Mouse (Mus musculus) left cerebral cortex, adult 9 months (tissue): Measurements from ENCODE around the gene Midn.

Source experiments
- DNase-seq, 2 experiments: peaks; one replicate each; pipeline ENCODE4 v3.0.0; 2022; ENCODE audit warnings: low spot score in 2 of 2

Midn gene

DNA sequence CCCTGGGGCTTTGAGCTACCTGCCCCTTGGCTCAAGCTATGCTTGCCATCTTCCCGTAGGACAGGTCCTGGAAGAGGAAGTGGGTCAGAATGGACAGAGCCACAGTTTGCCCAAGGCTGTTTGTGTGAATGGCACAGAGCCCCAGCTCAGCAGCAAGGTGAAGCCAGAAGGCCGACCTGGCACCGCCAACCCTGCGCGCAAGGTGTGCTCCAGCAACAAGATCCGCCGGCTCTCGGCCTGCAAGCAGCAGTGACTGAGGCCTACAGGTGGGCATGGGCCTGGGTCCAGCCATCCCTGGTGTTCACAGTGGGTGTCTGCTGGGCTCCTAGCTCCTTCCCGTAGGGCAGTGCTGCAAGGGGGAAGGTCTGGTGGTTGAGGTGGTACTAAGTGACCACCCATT, 18.2 kb upstream of the Midn start:
- DNase-seq, result no peak

DNA sequence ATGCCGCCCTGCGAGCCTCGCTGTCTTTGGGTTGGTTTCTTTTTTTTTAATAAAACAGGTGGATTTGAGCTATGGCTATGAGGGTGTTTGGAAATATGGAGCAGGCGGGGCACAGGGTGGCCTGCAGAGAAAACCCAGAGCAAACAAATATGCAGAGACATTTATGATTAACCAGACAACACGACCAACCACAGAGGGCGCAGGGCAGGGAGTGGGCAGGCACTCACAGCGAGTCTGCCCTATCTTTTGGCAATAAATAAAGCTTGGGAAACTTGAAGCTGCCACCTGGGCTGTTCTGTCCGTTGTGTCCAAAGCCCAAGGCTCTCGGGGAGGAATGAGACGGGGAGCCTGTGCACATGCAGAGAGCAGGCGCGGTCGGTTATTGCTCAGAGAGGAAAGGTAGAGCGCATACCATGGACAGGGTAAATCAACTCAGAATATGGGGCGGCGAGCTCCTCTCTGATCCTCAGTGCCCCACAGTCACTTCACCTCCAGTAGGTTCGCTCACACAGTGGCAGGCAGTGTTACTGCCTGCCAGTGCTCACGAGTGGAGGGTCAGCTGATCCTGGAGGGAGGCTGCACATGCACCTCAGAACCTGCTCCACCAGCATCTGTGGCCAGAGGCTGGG, 17.6 kb upstream of the Midn start:
- DNase-seq, result no peak

DNA sequence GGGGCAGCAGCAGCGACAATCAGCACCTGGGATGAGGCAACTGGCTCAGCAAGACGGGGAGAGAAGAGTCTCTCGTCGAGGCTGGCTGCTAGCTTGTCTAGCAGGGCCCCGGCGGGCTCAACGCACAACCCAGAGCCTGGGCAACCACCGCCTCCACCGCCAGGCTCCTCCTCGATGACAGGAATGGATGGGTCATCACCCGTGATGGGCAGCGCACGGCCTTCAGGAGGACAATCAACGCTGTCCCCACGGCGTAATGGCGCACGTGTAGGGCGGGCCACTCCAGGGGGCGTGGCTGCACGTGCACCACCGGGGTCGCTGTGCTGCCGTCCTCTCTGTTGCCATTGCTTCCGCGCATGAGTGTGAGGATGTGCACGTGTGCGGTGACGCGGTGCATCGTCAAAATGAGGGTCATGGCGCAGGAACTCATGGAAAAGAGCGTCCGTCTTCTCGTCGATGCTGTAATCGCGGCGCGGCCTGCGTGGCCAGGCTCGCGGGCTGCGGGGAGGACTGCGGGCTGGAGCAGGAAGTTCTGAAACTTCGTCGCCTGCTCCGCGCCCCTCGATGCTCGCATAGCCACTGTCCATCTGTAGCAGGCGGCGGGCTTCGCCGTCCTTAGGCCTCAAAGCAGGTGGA, 16.6 kb upstream of the Midn start:
- DNase-seq, result peak in 1 of 2 experiments; percentile 65

DNA sequence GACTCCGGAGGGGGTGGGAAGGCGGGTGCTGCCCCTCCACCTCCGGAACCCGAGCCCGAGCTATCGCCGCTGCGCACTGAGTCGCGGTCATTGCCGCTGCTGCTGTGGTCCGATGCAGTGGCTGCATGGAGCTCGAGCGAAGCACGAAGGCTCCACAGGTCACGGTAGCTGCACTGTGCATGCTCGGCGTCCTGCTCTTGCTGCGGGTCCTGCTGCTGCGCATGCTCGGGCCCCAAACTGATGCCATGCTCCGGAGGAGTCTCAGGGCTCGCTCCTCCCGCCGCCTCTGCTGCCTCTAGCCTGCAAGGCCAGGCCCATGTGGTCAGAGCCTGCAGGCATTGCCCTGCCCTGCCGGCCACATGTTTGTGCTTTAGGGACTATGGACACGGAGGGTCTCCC, 16.1 kb upstream of the Midn start:
- DNase-seq, result peak in 1 of 2 experiments; percentile 35

DNA sequence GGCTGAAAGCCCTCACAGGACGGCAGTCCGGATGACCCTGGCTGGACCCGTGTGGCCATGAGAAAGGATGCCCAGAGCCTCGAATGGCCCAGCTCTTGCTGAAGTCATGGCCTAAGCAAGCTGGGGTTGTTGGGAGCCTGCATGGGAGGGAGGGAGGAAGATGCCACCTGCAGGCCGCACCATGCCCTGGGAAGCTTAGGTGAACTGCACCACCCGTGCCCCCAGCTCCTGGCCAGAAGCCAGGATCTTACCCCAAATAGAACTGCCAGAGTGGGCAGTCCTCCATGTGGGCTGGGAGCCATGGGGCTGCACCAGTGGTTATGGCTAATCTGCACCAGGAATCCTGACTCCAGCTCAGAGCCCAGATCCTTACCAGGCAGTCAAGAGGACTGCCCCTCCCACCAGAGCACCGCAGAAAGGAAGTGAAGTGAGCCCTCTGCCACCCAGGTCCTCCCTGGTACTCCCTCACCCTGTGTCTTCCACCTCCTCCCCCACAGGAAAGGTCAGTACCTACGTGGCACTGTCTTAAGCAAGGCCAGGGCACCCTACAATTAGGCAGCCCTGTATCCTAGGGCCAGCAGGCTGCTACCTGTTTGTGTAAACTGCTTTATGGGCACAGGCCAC, 14.7 kb upstream of the Midn start:
- peak in 1 of 2 experiments; percentile 51 for DNase-seq

DNA sequence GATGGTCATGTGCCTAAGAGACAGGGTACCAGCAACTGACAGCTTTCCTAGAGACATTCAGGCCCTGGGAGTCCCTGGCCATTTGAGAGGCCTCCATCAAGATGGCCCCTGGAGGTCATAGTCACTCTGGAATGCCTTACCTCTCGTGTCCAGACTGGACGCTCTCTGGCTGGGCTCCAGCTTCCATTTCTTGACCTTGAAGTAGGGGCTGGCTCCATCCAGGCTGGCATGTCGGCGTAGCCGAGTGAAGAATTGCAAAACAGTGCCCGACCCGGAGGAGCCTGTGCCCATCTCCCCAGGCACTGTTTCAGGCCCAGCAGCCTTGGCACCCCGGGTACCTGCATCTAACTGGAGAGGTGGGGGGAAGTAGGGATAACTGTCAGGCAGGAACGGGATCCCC, 13.7 kb upstream of the Midn start:
- no peak for DNase-seq

DNA sequence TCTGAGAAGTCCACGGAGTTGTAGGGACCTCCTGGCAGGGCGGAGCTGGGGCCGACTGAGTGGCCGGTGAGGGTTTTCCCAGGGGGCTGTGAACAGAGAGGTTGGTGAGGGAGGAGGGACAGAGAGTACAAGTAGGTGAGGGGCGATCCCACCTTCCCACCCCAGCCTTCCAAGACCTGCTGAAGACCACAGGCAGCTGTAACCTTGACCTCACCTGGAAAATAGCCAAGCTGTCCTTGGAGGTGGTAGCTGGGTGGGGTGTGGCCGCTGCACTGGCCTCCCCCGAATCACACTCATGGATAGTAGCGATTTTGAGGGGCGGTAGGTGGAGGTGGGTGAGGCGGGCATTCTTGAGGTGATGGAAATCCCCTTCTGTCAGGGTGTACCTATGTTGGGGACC, 12.9 kb upstream of the Midn start:
- DNase-seq, result no peak

DNA sequence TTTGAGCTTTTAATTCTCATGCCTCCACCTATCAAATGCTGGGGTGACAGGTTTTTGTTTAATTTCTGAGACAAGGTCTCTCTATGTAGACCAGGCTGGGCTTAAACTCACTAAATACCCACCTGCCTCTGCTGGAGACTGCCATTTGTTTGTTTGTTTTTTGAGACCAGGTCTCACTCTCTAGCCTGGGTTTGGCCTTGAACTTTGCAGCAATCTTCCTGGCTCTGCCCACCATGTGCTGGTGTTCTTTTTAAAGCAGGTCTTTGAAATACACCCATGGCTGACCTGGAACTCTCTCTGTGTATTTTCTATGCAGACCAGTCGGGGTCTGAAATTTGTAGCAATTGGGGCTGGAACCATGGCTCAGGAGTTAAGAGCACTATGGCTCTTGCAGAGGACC, 12.4 kb upstream of the Midn start:
- DNase-seq, result no peak

DNA sequence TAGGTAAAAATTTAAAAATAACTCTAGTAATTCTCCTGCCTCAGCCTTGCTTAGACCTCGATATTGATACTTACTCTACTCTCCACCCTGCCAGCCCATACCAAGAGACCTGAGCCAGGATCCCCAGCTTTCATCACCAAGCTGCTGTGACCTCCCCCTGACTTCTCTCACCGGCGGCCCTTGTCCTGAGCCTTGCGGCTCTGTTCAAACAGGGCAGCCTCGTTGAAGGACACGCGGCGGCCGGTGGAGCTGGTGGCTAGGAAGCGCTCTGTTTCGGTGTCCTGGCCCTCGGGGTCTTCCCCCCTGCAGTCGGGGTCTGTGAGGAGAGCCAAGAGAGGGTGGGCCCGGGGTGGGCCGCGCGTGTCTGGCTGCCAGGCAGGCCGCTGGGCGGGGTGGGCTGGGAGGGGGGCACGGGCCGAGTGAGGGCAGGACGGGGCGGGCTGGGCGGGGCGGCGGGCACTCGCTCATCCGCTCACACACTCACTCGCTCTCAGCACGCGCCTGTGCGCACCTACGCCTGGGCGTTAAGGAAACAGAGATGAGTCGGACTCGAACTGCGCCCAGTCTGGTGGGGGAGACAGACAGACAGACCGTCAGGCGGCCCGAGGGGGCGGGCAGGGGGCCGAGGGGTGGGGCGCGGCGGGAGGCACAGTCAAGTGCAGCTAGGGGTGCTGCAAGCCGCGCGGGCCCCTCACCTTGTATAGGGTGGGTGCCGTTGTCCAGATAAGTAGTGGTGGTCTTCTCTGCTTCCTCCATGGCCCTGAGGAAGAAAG, 11.7 kb upstream of the Midn start:
- no peak for DNase-seq

DNA sequence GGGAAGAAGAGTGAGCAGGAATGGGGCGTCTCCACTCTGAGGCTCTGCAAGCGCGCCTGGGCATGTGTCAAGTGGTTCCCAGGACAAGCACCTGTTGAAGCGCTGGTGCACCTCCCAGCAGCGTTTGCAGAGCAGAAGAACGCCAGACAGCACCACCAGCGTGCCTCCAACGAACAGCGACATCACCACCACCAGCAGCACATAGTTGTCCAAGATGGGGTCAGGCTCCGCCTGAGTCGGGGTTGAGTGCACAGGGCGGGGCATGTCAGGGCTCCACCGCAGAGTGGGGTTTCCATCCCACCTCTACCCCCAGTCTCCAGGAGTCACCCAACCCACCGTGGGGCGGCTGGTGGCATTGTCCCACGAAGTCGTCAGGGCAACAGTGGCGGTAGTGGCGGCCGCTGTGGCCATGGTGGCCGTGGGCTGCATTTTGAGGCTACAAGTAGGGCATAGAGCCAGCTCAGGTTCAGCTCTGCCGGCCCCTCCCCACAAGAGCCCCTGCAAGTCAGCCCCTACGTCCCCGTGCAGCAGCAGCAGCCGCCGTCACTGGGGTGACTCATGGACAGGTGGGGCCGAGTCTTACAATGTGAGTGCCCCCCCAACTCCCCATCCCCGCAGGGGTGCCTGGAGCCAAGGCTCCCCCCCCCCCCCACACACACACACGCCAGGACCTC, 11.0 kb upstream of the Midn start:
- DNase-seq, result no peak

DNA sequence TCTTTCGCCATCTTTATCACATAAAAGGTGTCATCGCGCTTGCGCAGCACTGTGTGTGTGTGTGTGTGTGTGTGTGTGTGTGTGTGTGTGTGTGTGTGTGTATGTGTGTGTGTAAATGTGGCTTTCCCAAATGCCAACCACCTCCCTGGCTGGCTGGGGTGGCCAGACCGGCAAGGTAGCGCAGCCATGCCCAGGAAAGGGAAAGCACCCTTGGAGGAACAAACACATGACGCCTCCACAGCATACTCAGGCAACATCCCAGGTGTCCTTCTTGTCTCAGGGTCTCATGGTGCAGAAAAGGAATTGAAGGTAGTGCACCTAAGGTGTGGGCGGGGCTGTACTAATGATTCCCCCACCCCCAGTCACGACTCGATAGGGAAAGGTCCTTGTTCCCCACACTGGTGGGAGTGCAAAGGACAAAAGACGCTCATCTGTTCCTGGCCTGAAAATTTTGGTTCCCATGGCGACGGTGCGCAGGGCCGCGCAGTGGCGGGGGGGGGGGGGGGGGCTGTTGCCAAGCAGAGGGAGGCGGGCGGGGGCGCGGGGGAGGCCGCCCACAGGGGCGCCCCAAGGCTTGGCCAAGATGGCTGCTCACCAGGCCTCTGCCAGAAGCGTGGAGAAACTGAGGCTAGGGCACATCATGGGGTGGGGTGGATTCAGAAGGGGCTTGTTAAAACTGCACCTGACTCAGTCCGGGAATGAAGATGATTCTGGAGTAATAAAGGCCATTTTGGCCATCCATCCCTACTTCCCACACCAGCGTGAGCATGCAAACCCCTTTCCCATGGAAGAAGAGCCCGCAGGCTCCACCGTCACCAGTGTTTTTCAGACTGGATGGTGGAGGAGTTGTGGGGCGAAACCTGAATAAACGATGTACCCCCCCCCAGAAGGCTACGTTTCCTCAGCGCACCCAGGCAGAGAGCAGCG, 10.2 kb upstream of the Midn start:
- DNase-seq, result no peak

DNA sequence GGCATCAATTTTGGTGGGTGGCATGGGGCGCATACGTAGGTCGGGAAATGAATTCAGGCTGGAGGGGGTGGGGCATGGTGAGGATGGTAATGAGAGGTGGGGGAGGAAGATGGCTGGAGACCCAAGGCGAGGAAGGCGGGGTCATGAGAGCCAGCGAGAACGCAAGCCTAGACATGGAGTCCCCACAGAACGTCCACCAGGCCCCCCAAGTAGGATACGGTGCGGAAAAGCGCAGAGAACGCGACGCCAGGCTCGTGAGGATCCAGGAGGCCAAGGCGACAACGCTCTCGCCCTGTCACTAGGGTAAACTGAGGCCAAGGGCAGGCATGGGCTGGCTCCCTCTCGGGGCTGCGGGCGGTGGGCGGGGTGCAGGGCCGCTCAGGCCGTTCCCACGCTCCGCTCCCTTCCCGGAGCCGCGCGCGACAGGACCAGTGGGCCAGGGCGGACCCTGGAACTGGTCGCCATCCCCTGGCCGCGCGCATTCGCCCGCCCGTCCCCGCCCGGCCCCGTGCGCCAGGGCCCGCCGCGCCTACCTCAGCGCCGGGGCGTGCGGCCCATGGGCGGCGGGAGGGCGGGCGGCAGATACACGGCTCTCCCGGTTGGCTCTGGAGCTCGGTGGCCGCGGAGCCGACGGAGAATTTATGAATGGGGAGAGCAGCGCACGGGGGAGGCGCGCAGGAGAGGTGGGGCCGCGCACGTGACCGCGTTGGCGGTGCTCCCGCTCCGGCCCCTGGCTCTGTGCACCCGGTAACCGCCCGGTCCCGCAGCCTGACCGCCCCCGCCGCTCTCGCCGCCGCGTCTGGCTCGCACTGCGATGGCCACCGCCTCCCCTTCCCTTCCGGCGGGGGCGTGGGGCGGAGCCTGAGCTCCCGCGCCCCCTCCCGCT, 9.3 kb upstream of the Midn start, which contains the start of gene Atp5d:
Gene Atp5d (plus strand): TSS at position 80 of the 886 bp plus-strand sequence.
- DNase-seq, result peak in 1 of 2 experiments; percentile 73

DNA sequence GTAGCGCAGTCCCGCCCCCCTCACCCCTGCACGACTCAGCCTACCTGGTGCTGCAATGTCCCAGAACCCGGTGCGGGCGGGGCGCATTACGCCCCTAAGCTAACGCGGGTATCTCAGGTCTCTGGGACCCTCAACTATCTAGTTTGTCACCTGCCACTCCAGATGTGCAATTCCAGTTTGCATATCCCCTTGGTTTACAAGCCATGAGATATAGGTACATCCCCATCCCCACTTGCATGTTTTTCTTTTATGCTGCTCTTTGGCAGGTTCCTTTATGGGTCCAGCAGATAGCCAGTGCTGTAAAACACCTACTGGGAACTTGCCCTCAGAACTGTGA, 8.7 kb upstream of the Midn start:
- DNase-seq, result no peak

DNA sequence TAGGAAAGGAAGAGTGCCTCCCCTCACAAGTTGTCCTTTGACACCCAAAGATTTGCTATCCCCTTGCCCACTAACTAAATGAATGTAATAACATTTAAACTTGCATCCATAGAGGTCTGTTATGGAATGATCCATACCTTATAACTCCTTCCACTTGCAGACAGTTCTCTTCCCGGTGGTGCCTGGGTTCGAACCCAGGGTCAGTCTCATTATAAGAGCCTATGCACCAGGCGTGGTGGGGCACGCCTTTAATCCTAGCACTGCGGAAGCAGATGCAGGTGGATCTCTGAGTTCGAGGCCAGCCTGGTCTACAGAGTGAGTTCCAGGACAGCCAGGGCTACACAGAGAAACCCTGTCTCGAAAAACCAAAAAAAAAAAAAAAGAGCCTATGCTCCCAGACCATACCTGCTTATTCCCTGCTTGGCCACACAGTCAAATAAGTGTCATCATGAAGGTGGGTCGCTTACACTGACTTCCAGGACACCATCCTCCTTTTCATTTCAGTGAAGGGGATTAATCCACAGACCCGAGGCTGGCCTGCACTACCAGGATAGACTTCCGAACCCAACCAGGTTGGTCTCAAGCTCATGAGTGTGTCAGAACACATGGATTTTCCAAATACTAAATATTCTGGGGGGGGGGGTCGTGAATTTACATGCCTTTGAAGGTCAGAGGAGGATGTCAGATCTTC, 8.0 kb upstream of the Midn start:
- DNase-seq, result no peak

DNA sequence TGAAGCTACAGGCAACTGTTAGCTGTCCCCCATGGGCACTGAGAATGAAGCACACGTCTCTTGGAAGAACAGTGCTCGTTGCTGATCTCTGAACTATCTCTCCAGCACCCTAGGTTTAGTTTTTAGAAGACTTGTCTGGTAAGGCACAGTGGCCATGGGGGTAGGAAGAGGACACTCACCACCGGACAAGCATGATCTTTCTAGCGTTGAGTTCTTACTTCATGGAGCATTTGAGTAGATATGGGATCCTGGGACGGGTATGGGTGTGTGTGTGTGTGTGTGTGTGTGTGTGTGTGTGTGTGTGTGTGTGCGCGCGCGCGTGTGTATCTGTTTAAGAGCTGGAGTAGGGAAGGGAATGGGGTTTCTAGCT, 7.4 kb upstream of the Midn start, which contains the start of gene Cbarp:
Gene Cbarp (minus strand): TSS at position 170 of the 370 bp plus-strand sequence.
- DNase-seq, result no peak

DNA sequence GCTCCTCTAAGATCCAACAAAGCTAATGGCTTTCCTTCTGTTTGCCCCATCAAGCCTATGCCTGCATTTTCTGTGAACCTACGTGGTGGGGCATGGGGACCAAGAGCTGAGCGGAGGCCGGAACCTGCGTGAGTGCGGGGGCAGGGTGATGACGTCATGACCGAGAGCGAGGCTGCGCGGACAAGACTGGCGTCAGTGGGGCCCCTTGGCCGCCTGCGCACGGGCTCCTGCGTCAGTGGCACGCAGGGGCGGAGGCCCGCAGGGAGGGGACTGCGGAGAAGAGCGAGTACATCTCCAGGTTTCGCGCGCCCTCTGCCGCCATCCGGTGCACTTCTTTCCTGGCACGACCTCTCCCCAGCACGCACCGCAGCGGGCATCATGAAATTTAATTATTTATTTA, 6.8 kb upstream of the Midn start:
- DNase-seq, result peak; percentile 96 to 97

DNA sequence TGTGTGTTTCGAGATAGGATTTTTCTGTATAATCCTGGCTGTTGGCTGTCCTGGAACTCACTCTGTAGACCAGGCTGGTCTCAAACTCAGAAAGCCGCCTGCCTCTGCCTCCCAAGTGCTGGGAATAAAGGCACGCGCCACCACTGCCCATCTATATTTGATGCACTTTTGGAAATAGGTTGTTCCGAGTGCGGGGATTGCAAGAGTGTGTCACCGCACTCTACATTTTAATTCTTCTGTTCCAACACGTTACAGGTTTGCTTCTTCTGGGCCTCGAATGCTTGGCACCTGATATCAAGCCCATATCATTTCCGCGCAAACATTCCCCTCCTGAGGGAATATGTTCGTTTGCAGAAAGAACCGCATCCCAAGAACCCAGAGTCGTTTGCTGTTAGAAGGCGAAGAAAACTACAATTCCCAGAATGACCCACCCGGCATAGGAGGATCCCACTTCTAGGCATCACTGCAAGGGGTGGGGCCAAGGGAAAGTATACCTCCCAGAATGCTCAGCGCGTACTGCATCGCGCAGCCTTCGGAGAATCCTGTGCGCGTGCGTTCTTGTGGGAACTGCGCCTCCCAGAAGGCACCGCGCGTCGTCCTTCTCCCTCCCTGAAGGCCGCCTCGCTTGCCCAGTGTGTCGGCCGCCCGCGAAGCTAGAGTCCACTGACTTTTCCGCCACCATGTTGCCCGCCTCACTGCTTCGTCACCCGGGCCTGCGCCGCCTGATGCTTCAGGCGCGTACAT, 6.1 kb upstream of the Midn start:
- peak; percentile 91 to 96 for DNase-seq

DNA sequence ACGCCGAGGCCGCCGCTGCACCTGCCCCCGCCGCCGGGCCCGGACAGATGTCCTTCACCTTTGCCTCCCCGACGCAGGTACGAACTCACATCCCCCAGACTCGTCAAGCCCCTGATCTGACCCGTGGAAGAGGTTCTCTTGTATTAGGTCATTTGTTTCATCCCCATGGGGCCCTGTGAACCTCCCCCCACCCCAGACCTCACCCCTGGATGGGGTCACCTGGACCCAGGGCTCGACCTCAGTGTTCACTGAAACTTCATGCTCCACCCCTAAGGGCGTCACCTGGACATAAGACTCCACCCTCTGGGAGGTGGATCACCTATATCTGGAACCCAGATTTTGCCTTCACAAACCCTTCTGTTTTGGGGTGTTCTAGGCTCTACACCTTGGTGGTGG, 5.5 kb upstream of the Midn start:
- peak in 1 of 2 experiments; percentile 54 for DNase-seq

DNA sequence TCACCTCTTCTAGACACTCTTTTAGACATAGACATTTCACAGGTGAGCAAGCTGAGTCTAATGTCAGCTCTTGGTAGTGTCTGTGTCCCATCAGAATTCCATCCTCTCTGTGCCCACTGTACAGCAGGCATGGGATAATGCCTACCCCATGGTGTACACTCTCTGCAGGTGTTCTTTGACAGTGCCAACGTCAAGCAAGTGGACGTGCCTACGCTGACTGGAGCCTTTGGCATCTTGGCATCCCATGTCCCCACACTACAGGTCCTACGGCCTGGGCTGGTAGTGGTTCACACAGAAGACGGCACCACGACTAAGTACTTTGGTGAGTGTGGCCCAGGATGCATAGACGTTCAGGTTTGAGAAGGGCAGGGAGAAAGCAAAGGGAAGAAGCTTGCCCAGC, 4.4 kb upstream of the Midn start:
- no peak for DNase-seq
